Mouse (Mus musculus) heart, postnatal 0 days (tissue): ENCODE measurements around the gene Pvr. TPM values are rescaled to one million over a fixed set of nuclear protein-coding genes. Genes with fewer than 3 reads are reported as not detected.
A peak's percentile ranks its signal among the peaks of the same experiment; 100 is the strongest.

Source experiments
- ATAC-seq: fragments of 200-750 bp; cut with Nextera tagmentation; 2 replicates; pipeline ENCODE4 v1.8.0; 2017; ENCODE audit warnings: low read depth, moderate number of reproducible peaks, moderate library complexity; ENCODE audit not compliant: insufficient read depth
- DNase-seq: peaks from one replicate; pipeline ENCODE4 v3.0.0-alpha.2; 2016; ENCODE audit warnings: low spot score
- H3K27ac ChIP-seq: fragments of 300-500 bp; sonication (generic); 2 replicates; pipeline ENCODE4 v1.5.1; 2014; ENCODE audit warnings: low read depth, mild to moderate bottlenecking
- H3K27me3 ChIP-seq: fragments of 300-500 bp; sonication (generic); 2 replicates; pipeline ENCODE4 v1.6.1; 2014; ENCODE audit warnings: low read length, mixed read lengths; ENCODE audit not compliant: control insufficient read depth, insufficient read depth
- H3K36me3 ChIP-seq: fragments of 300-500 bp; sonication (generic); replicated peaks from 2 replicates; pipeline ENCODE4 v1.6.1; 2014; ENCODE audit warnings: low read length, mixed read lengths; ENCODE audit not compliant: control insufficient read depth, insufficient read depth
- H3K4me1 ChIP-seq: fragments of 300-500 bp; sonication (generic); 2 replicates; pipeline ENCODE4 v1.6.1; 2014; ENCODE audit warnings: antibody characterized with exemption; ENCODE audit not compliant: control insufficient read depth, insufficient read depth
- H3K4me2 ChIP-seq: fragments of 300-500 bp; sonication (generic); 2 replicates; pipeline ENCODE4 v1.6.1; 2014; ENCODE audit warnings: low read depth, mild to moderate bottlenecking, low read length, moderate library complexity
- H3K4me3 ChIP-seq: fragments of 300-500 bp; sonication (generic); 2 replicates; pipeline ENCODE4 v1.5.1; 2014; ENCODE audit warnings: low read depth, low read length
- H3K9ac ChIP-seq: fragments of 300-500 bp; sonication (generic); replicated peaks from 2 replicates; pipeline ENCODE4 v1.6.1; 2014; ENCODE audit warnings: low read depth, low read length, mixed read lengths
- H3K9me3 ChIP-seq: fragments of 300-500 bp; sonication (generic); replicated peaks from 2 replicates; pipeline ENCODE4 v1.6.1; 2016; ENCODE audit warnings: low read length; ENCODE audit not compliant: control insufficient read depth
- CTCF ChIP-seq: IDR thresholded peaks from 2 replicates; pipeline ENCODE4 v1.5.1; 2016; ENCODE audit warnings: antibody characterized with exemption, control low read depth, low read depth
- EP300 ChIP-seq: IDR thresholded peaks from 2 replicates; pipeline ENCODE4 v1.6.1; 2016; ENCODE audit warnings: antibody characterized with exemption, low read depth
- WGBS: fragments of 180-500 bp; shearing (Covaris S2); extraction: QIAGEN DNeasy Blood & Tissue Kit; methylation state at CpG from one replicate; pipeline ENCODE4 v1.1.7; 2014; 5-methylcytosine and 5-hydroxymethylcytosine counted together
- polyA plus RNA-seq: library from polyadenylated mRNA; unstranded; fragments of >200 nt; fragmentation: Nextera tagmentation; extraction: Ambion mirVana; gene quantifications from 2 replicates; pipeline ENCODE4 v1.2.1, GENCODE M21; 2015
- total RNA-seq: library from RNA; depleted of rRNA; stranded (reverse); fragments of >200 nt; gene quantifications from 2 replicates; pipeline ENCODE4 v1.2.3, GENCODE M21; 2014; ENCODE audit warnings: low replicate concordance

The Pvr gene
- total and polyA plus RNA-seq, 2 experiments from 2014 or later: 11.6 to 25.8 TPM

- no peaks in the 10 kb centered on the region for H3K9me3 ChIP-seq
- ATAC-seq (peak; percentile 86), DNase-seq (peak; percentile 92)
- no peaks in the 10 kb centered on the region for H3K27me3 ChIP-seq
- WGBS: 38% methylated on average over 10 of the region's 12 CpGs
- H3K9ac ChIP-seq: no peak overlapping the region
- H3K4me3 ChIP-seq: no peak overlapping the region
- no peaks in the 10 kb centered on the region for H3K36me3 ChIP-seq
- peak overlapping the region; percentile 88 for H3K27ac ChIP-seq
- peak; percentile 14 for TF ChIP-seq CTCF
- no peak for TF ChIP-seq EP300
- peak overlapping the region; percentile 26; the same call in 1 of the 2 replicates for H3K4me2 ChIP-seq
- peaks cover 37% of the 10 kb centered on the region for H3K4me1 ChIP-seq
Observed at GRCm38 (mm10) chr7:19939555-19940235, 18.7 kb upstream of the Pvr start.

DNA sequence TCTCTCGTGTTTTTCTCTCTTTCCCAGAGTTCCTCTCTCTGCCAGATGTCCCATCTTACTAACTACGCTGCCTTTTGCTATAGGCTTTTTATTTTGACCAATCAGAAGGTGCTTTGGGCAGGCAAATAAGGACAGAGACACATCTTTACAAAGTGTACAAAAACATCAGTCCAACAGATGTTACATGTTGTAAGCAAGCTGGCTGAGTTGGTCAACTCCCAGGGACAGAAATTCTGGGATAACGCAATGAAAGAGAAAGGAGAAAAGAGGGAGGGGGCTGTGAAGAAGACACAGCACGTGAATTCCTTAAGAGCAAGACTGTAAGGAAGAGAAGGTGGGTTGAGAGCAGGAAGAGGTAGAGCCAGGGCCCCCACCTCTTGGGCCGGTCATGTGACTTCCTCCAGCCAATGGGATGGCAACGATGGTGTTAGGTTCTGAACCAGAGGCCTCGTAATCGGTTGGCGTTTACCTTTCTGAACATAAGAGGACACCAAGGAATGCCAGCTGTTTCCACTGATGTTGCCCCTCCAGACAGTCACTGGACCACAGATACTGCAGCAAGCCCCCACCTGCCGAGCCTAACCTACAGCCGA lies 16.4 kb upstream of the Pvr start:
- H3K4me3 ChIP-seq: no peak overlapping the region
- H3K27ac ChIP-seq: no peak overlapping the region
- H3K4me2 ChIP-seq: no peak overlapping the region
- peaks cover 43% of the 10 kb centered on the region for H3K4me1 ChIP-seq
- no peaks in the 10 kb centered on the region for H3K27me3 ChIP-seq
- no peaks in the 10 kb centered on the region for H3K36me3 ChIP-seq
- H3K9me3 ChIP-seq: no peaks in the 10 kb centered on the region
- DNase-seq (no peak), ATAC-seq (no peak)
- TF ChIP-seq CTCF: no peak
- TF ChIP-seq EP300: no peak
- 75% methylated on average over 11 of the region's 11 CpGs for WGBS
- H3K9ac ChIP-seq: no peak overlapping the region

DNA sequence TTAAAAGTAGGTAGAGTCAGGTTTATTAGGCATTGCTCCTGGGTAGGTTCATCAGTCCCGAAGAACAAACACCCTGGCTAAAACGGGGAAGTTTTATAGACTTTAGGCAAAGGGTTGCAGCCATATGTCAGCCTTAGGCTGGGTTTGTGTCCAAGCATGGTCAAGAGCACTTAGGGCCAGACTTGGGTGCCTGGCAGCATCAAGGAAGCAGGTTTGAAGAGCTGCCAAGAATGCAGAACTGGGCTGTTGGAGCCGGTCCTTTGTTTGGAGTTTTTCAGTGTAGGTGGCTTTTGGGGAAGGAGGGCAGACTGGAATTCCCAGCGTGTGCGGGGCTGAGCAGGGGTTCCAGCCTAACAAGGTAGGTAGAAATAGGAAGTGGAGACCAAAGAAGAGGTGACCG lies 15.0 kb upstream of the Pvr start:
- DNase-seq (no peak), ATAC-seq (no peak)
- H3K27ac ChIP-seq: peak overlapping the region; percentile 72
- TF ChIP-seq CTCF (no peak), EP300 (no peak)
- H3K9ac ChIP-seq: no peak overlapping the region
- 0 out of 2 replicates have a peak overlapping the region, but pooled peaks have one; percentile 20 for H3K4me2 ChIP-seq
- no peaks in the 10 kb centered on the region for H3K27me3 ChIP-seq
- no peaks in the 10 kb centered on the region for H3K36me3 ChIP-seq
- no peaks in the 10 kb centered on the region for H3K9me3 ChIP-seq
- no peak overlapping the region for H3K4me3 ChIP-seq
- 43% methylated on average over 6 of the region's 6 CpGs for WGBS
- H3K4me1 ChIP-seq: peaks cover 42% of the 10 kb centered on the region

- H3K36me3 ChIP-seq: no peaks in the 10 kb centered on the region
- H3K9ac ChIP-seq: no peak overlapping the region
- no peaks in the 10 kb centered on the region for H3K27me3 ChIP-seq
- H3K9me3 ChIP-seq: no peaks in the 10 kb centered on the region
- TF ChIP-seq CTCF (no peak), EP300 (no peak)
- WGBS: 46% methylated on average over 20 of the region's 20 CpGs
- H3K4me1 ChIP-seq: peaks cover 35% of the 10 kb centered on the region
- ATAC-seq (no peak; the same call in 1 of the 2 replicates), DNase-seq (no peak)
- peak overlapping the region; percentile 72 for H3K27ac ChIP-seq
- no peak overlapping the region for H3K4me3 ChIP-seq
- peak overlapping the region; percentile 20; the same call in 1 of the 2 replicates for H3K4me2 ChIP-seq
Observed at GRCm38 (mm10) chr7:19935171-19935751, 14.3 kb upstream of the Pvr start.

DNA sequence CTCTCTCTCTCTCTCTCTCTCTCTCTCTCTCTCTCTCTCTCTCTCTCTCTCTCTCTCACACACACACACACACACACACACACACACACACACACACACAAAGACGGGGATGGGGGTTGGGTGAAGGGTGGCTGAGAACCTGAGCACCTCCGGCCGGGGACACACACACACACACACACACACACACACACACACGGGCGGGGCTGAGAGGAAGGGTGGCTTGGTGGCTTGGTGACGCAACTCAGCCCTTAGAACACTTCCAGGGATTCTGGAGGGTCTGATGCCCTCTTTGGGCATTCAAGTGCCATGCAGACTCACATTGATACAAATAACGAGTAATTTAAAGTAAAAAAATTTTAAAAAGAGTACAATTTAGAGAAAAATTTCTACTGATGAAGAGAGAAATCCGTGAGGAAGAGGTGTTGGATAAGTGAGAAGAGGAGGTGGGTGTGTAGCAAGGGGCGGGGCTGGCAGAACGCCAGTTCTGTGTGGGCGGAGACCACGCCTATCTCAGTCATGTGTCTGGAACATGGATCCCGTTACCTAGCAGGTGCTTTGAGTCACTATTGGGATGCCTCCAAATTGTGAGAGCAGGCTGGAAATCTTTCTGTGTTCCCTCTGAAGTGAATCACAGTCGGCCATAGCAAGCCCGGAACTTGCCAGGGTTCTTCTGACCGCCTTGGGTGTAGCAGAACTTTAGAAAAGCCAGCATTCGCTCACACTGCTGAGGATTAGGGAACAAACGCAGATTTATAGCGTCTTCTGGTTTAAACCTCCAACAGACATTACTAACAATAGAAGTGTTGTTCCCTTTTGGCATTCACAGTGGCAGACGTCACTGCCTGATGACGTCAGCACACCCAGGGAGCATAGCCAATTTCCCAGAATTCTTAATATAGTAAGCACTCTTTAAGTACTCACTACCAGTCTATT lies 12.2 kb upstream of the Pvr start:
- TF ChIP-seq CTCF (no peak), EP300 (no peak)
- Histone ChIP-seq H3K4me1 (peaks cover 29% of the 10 kb centered on the region), H3K36me3 (no peaks in the 10 kb centered on the region), H3K9me3 (no peaks in the 10 kb centered on the region), H3K27me3 (no peaks in the 10 kb centered on the region), H3K9ac (no peak overlapping the region), H3K4me3 (peak overlapping the region; percentile 29), H3K4me2 (peak overlapping the region; percentile 59), H3K27ac (peak overlapping the region; percentile 94)
- peak; percentile 85 for ATAC-seq
- WGBS: 8% methylated on average over 21 of the region's 21 CpGs
- DNase-seq: peak; percentile 89
